Mouse (Mus musculus) right cerebral cortex, postnatal 4 days (tissue): Measurements from ENCODE around the gene Gm12845.
"Not testable (repeated sequence)": the region's sequence is repeated elsewhere in the genome, so short reads cannot be mapped to it uniquely, and the experiment has no call there.

Experiments used
- DNase-seq: peaks from one replicate; pipeline ENCODE4 v3.0.0-alpha.2; 2022

Gm12845 gene

DNA sequence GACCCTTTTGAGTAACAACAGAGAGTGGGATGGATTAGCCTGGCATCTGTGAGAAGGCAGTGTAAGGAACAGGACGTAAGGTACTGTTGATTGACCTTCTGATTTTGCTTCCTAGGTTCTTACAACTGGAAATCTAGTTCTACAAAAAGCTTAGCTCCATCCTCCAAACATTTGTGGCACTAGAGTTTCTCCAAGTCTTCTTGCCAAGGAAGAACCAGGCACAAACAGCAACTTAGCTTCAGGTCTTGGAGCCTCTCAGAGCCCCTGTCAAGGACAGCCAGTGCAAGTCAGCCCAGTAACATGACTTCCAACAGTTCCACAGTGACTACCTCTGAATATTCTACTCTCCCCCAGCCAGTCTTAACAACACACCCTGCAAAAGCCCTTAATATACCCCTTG is at the start of gene Gm12845:
Gene Gm12845 (plus strand): TSS at position 301 of the 400 bp plus-strand sequence.
- no peak for DNase-seq

GRCm38 (mm10) chr4:117676903-117677302 is 47.3 kb upstream of the Gm12845 start:
- DNase-seq = peak; percentile 90

DNA sequence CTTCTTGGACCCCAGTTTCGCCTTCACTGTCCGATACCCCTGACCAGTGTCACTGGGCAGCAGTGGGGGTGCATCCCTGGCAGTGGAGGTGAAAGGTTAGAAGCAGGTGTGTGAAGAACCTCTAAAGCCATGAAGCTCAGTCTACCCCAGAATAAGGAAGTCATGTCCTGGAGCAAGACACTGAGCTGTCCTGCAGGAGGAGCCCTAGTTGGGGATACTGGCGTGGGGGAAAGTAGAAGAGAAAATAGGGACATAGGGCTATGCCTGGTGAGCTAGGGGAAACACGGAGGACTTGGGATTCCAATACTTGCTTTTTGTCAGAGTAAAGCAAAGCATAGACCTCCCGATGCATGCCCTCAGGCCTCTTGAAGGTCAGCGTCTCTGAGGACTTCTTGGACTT is 43.2 kb upstream of the Gm12845 start:
- DNase-seq = no peak

GRCm38 (mm10) chr4:117681931-117682461 is 42.2 kb upstream of the Gm12845 start, which contains the start of gene Dmap1:
TSS of gene Dmap1 (minus strand) at chr4:117682273.
- peak; percentile 81 for DNase-seq

- DNase-seq = no peak
Observed at GRCm38 (mm10) chr4:117682463-117682862, 41.7 kb upstream of the Gm12845 start.

- DNase-seq = no peak
Observed at GRCm38 (mm10) chr4:117683048-117683768, 41.0 kb upstream of the Gm12845 start.

GRCm38 (mm10) chr4:117686354-117686753 is 37.9 kb upstream of the Gm12845 start:
- DNase-seq = no peak

DNA sequence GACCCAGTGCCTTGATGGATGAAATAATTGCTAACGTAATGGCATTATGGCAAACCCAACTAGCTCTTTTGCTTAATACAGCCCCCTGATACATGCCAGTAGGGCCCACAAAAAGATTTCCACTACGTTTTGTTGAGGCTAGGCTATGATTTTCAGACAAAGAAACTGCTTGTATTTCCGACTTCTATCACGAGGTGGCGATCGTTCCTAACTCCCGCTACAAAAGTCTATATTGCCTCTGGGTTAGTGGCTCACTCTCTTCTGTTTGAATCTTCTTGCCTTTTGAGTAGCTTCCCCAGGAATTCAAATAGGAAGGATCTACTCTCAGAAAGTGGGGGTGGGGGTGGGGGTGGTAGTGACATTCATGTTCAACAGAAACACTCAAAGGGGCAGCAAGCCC is 18.9 kb upstream of the Gm12845 start:
- peak; percentile 80 for DNase-seq

- no peak for DNase-seq
Observed at GRCm38 (mm10) chr4:117708780-117709550, 15.2 kb upstream of the Gm12845 start.

- DNase-seq = no peak
Observed at GRCm38 (mm10) chr4:117712314-117712713, 11.9 kb upstream of the Gm12845 start.

- no peak for DNase-seq
Observed at GRCm38 (mm10) chr4:117713303-117714098, 10.7 kb upstream of the Gm12845 start.

- no peak for DNase-seq
Observed at GRCm38 (mm10) chr4:117731926-117732325, 7.7 kb downstream of the Gm12845 start.

- DNase-seq = peak; percentile 13
Observed at GRCm38 (mm10) chr4:117737559-117737958, 13.3 kb downstream of the Gm12845 start.

- DNase-seq = not testable (repeated sequence)
Observed at GRCm38 (mm10) chr4:117752469-117752868, 28.3 kb downstream of the Gm12845 start.

- no peak for DNase-seq
Observed at GRCm38 (mm10) chr4:117760151-117760550, 35.9 kb downstream of the Gm12845 start.

DNA sequence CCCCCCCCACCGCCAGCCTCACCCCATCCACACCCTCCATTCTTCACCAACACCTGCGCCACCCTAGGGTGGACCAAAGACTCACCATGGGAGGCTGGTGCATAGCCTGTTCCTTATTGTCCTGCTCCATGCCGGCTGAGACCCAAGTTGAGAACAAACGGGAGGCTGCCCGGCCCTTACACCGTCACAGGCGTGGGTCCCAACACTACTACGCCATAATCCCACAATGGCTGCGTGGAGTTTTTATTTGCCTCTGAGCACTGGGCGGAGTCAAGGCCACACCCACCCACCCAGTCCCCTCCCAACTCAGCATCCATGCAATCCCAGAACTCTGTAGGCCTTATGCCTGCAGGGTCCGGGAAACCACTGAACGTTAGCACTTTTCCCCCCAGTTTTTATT is 41.2 kb downstream of the Gm12845 start, which contains the start of gene Klf17:
Gene Klf17 (minus strand): TSS at position 233 of the 400 bp plus-strand sequence.
- DNase-seq = no peak

GRCm38 (mm10) chr4:117770935-117771334 is 46.7 kb downstream of the Gm12845 start:
- DNase-seq = peak; percentile 75

GRCm38 (mm10) chr4:117772960-117773359 is 48.7 kb downstream of the Gm12845 start:
- no peak for DNase-seq
